In genomic region chr6:37398943-37399342, GRCm38 (mm10) we compare ENCODE assay signal across 8 mouse cellular contexts. TPM values are rescaled to one million over a fixed set of nuclear protein-coding genes. Genes with fewer than 3 reads are reported as not detected.
A peak's percentile ranks its signal among the peaks of the same experiment; 100 is the strongest.
DNase-seq lines count a peak whose midpoint lies in the region; ATAC-seq lines count a peak whose summit lies in the region.

No protein-coding gene starts in this region.

- H3K9ac ChIP-seq in midbrain, embryonic 14.5 days (replicated peaks; ENCODE audit: low read length): no peak overlapping the region

- no peaks in the 10 kb centered on the region for H3K36me3 ChIP-seq in midbrain, embryonic 14.5 days (ENCODE audit: control insufficient read depth, insufficient read depth, low read length)

- H3K4me3 ChIP-seq in midbrain, embryonic 14.5 days (replicated peaks; ENCODE audit: low read depth, low read length): no peak overlapping the region

- WGBS in midbrain, embryonic 14.5 days: 91% methylated on average over 10 of the region's 10 CpGs

- H3K27ac ChIP-seq in midbrain, embryonic 14.5 days (replicated peaks; ENCODE audit: low read depth, low read length): no peak overlapping the region

- H3K9me3 ChIP-seq in midbrain, embryonic 14.5 days (ENCODE audit: control insufficient read depth, low read length): no peaks in the 10 kb centered on the region

- ATAC-seq in midbrain, embryonic 14.5 days (ENCODE audit: low FRiP score, low TSS enrichment): no peak

- no peaks in the 10 kb centered on the region for H3K27me3 ChIP-seq in midbrain, embryonic 14.5 days (ENCODE audit: control insufficient read depth, insufficient read depth, low read length)

- no peaks in the 10 kb centered on the region for H3K4me1 ChIP-seq in midbrain, embryonic 14.5 days (ENCODE audit: control insufficient read depth, insufficient read depth, low read length)

- H3K4me2 ChIP-seq in midbrain, embryonic 14.5 days (ENCODE audit: low read length): no peak overlapping the region

- DNase-seq in right cerebral cortex, adult 2 months (ENCODE audit: low spot score in 2 of 2): peak; percentile 11 to 34
- no peak for DNase-seq in right cerebral cortex, postnatal 10 days (ENCODE audit: low spot score in 2 of 2)
- DNase-seq in heart, adult 18-20 months: peak; percentile 51 to 80
- peak; percentile 21 for DNase-seq in liver
- DNase-seq in retina, embryonic 14.5 days (ENCODE audit: low spot score): no peak
- DNase-seq in urinary bladder, postnatal 10 days (ENCODE audit: low spot score): no peak
- no peak for DNase-seq in midbrain, embryonic 14.5 days
- no peak for DNase-seq in cerebellum, adult 9-11 months

RNA-seq across cellular contexts. Expression of gene Creb3l2, which starts 43.0 kb away (rescaled TPM):
- total RNA-seq in heart, adult 18-20 months (2021): 10 to 100 TPM; 23.2 to 24.1 TPM
- polyA plus RNA-seq in midbrain, embryonic 14.5 days (2014; fragmentation: Nextera tagmentation; extraction: Ambion mirVana): 1.6 and 3.2 TPM in 2 replicates

Comparison
In these comparisons a context has a peak if more than half of its experiments do, and no peak if none do; other contexts are left out.
1. DNase-seq: peak in right cerebral cortex, adult 2 months (2 of 2), heart, adult 18-20 months (2 of 2) and liver (single experiment); none in right cerebral cortex, postnatal 10 days (0 of 2), retina, embryonic 14.5 days (single experiment), urinary bladder, postnatal 10 days (single experiment), midbrain, embryonic 14.5 days (single experiment) and cerebellum, adult 9-11 months (single experiment).